Mouse (Mus musculus) kidney, adult 11 months (tissue): Measurements from ENCODE around the gene Rcan1.
A peak's percentile ranks its signal among the peaks of the same experiment; 100 is the strongest.

ENCODE experiments used
- DNase-seq: peaks from one replicate; pipeline ENCODE4 v3.0.0; 2022

Gene Rcan1

GRCm38 (mm10) chr16:92467041-92467440 is 3.6 kb downstream of the Rcan1 start:
- DNase-seq = no peak

DNA sequence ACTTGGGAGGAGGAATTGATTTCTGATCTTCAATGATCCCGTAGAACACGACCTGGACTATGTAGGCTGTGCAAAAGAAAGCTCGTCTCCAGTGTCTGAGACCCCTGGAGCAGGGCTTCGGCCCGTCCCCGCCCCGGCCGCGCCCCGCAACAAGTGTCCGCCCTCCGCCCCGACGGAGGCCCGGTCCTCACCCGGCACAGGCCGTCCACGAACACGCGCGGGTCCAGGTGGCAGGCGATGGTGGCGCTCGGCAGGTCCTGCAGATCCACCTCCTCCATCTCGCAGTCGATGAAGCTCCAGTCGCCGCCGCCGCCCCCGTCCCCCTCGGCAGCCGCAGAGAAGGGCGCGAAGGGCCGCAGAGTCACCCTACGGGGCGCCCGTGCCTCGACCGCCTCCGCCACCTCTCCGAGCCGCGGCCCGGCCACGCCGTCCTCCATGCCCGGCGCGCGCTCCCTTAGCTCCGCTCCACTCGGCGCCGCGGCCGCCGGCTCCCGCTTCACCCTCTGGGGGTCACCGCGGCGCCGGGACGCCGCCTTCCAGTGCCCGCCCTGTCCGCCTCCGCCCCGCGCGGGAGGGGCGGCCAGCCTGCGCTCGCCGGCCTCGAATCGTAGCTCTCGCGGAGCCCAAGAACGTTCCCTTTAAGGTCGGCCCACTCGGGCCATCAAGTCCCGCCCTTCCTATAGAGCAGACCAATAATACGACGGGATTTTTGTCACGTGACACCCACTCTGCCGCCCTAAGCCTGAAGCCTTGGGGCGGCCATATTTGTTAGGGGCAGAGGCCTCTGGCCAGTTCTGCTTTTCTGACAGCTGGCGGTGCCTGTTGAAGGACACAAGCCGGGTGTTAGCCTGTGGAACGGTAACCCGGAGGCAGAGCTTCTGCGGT is 4.8 kb downstream of the Rcan1 start:
- DNase-seq = peak; percentile 99

DNA sequence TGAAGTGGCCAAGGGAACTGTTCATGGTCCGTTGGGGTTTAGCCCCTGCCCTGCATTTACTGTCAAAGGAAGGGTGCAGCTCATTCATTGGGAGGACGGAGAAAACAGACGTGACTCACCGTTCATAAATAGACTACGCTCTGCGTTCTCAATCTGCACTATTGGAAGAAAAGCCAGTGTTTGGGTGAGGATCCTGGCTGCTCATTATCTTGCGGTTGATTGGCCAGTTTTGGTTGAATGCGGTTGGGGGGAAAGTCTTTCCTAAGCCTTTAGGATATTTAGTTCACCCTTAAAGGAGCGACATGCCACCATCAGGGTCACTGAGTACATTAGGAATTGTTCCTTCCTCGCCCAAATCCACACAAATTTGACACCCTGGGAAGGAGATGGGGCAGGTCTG is 5.4 kb downstream of the Rcan1 start:
- DNase-seq = no peak

- DNase-seq = no peak
These were observed 6.2 kb downstream of the Rcan1 start for GRCm38 (mm10) chr16:92464390-92464972.

GRCm38 (mm10) chr16:92461412-92461811 is 9.3 kb downstream of the Rcan1 start:
- no peak for DNase-seq

DNA sequence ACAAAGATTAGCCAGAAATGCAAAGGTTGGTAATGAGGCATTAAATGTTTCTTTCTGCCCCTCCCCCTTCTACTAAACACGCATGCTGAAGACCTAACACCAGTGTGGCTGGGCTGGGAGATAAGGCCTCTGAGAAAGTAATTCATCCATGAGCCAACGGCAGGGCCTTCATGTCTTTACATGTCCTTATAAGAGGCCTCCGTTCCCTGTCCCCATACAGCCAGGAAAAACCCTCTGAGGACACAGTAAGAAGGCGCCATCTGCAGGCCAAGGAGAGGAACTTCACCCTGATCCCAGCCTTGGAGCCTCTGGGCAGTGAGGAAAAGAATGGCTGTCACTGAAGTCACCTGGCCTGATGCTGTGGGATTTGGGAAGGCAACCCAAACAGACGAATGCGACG is 13.1 kb downstream of the Rcan1 start:
- peak; percentile 28 for DNase-seq

DNA sequence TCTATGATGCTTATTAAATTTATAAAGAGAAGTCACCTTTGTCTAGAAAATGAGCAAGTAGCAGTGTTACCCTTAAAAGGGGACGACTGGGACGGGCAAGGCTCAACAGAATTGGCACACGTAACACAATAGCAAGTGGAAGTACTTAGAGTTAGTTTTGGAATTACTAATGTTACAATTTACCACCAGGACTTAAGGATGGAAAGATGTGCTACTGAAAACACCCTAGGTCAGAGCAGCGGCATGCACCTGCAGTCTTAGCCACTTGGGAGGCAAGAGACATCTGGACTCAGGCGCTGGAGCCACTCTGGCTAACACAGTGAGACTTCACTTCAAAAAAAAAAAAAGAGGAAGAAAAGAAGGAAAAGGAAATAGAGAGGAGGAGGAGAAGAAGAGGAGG is 14.7 kb downstream of the Rcan1 start:
- DNase-seq = no peak

GRCm38 (mm10) chr16:92455488-92455887 is 15.2 kb downstream of the Rcan1 start:
- no peak for DNase-seq

GRCm38 (mm10) chr16:92454495-92454894 is 16.2 kb downstream of the Rcan1 start:
- no peak for DNase-seq

GRCm38 (mm10) chr16:92454002-92454401 is 16.7 kb downstream of the Rcan1 start:
- no peak for DNase-seq

- no peak for DNase-seq
These were observed 18.1 kb downstream of the Rcan1 start for GRCm38 (mm10) chr16:92452609-92453008.

- DNase-seq = no peak
These were observed 19.1 kb downstream of the Rcan1 start for GRCm38 (mm10) chr16:92451516-92452072.

GRCm38 (mm10) chr16:92450331-92450730 is 20.3 kb downstream of the Rcan1 start:
- no peak for DNase-seq

GRCm38 (mm10) chr16:92449080-92449479 is 21.6 kb downstream of the Rcan1 start:
- no peak for DNase-seq

DNA sequence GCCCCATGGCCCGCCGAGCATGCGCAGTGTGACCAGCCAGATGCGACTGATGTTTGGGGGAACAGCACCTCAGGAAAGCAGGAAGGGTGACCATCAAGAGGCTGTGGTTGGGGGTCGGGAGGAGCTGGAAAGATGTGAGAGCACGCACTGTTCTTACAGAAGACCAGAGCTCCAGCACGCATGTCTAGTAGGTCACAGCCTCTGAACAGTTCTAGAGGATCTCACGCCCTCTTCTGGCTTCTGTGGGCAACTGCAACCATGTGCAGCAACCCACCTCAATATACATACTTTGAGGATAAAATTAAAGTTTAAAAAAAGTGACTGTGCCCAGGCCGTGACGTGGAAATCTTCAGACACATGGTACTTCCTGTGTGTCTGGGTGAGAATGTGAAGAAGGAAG is 25.3 kb downstream of the Rcan1 start:
- no peak for DNase-seq

DNA sequence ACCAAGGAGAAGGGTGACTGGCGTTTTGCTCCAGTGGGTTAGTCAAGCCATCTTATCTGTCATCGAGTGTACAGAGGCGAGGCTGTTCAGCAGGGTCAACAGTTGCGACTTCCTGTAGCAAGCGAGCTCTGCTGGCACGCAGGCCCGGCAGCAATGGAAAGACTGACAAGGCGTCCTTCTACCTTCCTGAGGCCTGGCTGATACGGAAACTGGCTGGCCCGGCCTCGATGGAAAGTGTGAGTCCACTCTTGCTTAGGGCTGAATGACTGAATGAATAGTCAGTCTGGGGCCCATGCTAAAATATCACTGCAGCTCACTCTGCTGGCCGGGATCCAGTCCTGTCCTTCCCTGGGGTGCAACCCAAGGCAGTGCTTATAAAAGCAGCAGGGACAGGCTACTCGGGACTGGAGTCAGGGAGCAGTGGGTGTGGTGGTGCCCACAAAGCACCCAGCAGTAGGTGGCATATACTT is 27.0 kb downstream of the Rcan1 start:
- DNase-seq = peak; percentile 57

- no peak for DNase-seq
These were observed 27.7 kb downstream of the Rcan1 start for GRCm38 (mm10) chr16:92442946-92443345.

DNA sequence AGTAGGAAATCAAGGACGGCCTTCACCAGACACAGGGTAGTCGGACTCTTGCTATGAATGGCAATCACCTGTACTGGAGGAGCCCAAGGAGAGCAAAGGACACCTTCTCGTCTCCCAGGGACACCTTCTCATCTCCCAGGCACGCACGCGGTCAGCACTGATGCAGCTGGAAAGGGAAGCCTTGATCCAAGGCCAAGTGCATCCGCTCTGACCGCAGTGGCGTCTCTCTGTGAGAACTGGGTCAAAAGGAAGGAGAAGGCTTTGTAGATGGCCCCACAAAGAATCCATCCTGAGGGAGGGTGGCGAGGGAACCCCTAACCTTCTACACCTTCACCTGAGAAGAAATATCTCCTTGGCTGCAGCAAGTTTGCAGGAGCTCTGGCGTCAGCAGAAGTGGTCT is 28.5 kb downstream of the Rcan1 start:
- no peak for DNase-seq

- no peak for DNase-seq
These were observed 29.5 kb downstream of the Rcan1 start for GRCm38 (mm10) chr16:92441203-92441602.

- DNase-seq = no peak
These were observed 30.4 kb downstream of the Rcan1 start for GRCm38 (mm10) chr16:92440229-92440628.

DNA sequence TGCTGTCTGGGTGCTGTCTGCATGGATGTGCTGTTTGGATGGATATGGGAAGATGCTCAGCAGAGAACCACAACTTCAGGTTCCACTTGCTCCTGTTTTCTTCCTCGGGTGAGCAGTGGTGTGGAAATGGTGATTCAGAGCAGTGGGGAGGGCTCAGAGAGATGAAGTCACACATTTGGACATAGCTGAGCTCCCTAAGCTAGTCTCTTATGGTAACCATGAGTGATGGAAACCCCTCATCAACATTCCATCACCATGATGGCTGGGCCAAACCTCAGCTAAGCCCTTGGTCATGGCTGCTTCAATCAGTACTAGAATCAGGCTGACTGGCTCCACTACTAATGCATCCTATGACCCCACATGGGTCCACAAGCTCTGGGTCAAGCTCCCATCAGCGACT is 30.9 kb downstream of the Rcan1 start:
- no peak for DNase-seq

DNA sequence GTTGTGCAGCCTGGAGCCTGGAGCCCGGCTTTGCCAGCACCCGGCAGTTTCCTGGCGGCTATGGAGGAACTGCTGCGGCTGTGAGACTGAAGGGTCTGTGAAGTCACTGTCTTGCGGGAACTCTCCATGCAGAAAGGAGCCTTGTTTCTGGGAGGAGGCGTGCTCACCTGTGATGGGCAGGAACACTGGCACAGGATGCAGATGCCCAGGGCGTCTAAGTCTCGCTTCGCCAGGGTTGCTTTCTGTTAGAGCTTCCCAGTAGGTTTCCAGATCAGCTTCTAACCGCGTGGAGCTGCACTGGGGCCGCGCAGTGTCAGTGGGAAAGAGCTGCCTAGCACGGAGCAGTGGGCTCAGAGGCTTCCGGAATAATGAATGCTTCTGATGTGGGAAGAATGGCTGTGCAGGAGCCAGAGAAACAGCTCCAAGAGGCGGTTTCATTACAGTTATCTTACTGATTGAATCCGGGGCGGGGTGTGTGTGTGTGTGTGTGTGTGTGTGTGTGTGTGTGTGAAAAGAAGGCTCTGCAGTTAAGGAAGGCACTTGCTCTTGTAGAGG is 35.2 kb downstream of the Rcan1 start:
- no peak for DNase-seq

DNA sequence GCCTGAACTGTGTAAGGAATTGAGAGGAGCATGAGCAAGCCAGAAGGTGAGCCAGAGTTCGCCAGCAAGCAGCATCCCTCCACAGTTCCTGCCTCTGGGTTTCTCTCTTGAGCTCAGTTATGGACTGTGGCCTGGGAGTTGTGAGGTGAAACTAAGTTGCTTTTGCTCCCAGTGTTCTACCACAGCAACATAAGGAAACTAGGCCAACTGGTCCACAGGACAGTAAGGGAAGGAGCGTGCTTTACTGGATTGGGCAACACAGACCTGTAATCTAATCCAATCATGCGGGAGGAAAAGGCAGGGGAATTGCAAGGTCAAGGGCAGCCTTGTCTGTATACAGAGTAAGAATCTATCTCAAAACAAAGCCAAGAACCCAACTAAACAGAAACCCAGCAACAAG is 37.5 kb downstream of the Rcan1 start:
- DNase-seq = no peak

GRCm38 (mm10) chr16:92430731-92431130 is 39.9 kb downstream of the Rcan1 start:
- DNase-seq = no peak
